Mouse (Mus musculus) limb, embryonic 12.5 days (tissue): ENCODE results near the gene Ksr2. TPM values are rescaled to one million over a fixed set of nuclear protein-coding genes. Genes with fewer than 3 reads are reported as not detected.
"Not testable (repeated sequence)": the region's sequence is repeated elsewhere in the genome, so short reads cannot be mapped to it uniquely, and the experiment has no call there.

Source experiments
- ATAC-seq: fragments of 200-750 bp; cut with Nextera tagmentation; 2 replicates; pipeline ENCODE4 v1.8.0; 2017; ENCODE audit warnings: low read depth, moderate TSS enrichment; ENCODE audit not compliant: insufficient number of reproducible peaks, insufficient read depth, low FRiP score, low TSS enrichment
- H3K27ac ChIP-seq: fragments of 300-500 bp; sonication (generic); 2 replicates; pipeline ENCODE4 v1.5.1; 2016; ENCODE audit warnings: mild to moderate bottlenecking, moderate library complexity
- H3K27me3 ChIP-seq: fragments of 300-500 bp; sonication (generic); 2 replicates; pipeline ENCODE4 v1.6.1; 2016; ENCODE audit warnings: mild to moderate bottlenecking, moderate library complexity
- H3K36me3 ChIP-seq: fragments of 300-500 bp; sonication (generic); 2 replicates; pipeline ENCODE4 v1.6.1; 2016; ENCODE audit warnings: mild to moderate bottlenecking, moderate library complexity
- H3K4me1 ChIP-seq: fragments of 300-500 bp; sonication (generic); replicated peaks from 2 replicates; pipeline ENCODE4 v1.6.1; 2016
- H3K4me2 ChIP-seq: fragments of 300-500 bp; sonication (generic); 2 replicates; pipeline ENCODE4 v1.6.1; 2016; ENCODE audit warnings: mild to moderate bottlenecking, moderate library complexity
- H3K4me3 ChIP-seq: fragments of 300-500 bp; sonication (generic); replicated peaks from 2 replicates; pipeline ENCODE4 v1.5.1; 2016; ENCODE audit warnings: mild to moderate bottlenecking
- H3K9ac ChIP-seq: fragments of 300-500 bp; sonication (generic); replicated peaks from 2 replicates; pipeline ENCODE4 v1.6.1; 2016; ENCODE audit warnings: mild to moderate bottlenecking, moderate library complexity
- H3K9me3 ChIP-seq: fragments of 300-500 bp; sonication (generic); 2 replicates; pipeline ENCODE4 v1.6.1; 2016; ENCODE audit warnings: mild to moderate bottlenecking, moderate library complexity
- WGBS: fragments of 180-500 bp; shearing (Covaris S2); methylation state at CpG from one replicate; pipeline ENCODE4 v1.1.7; 2016; 5-methylcytosine and 5-hydroxymethylcytosine counted together
- polyA plus RNA-seq: library from polyadenylated mRNA; unstranded; fragments of >200 nt; fragmentation: Nextera tagmentation; extraction: Ambion mirVana; gene quantifications from 2 replicates; pipeline ENCODE4 v1.2.1, GENCODE M21; 2016

The Ksr2 gene
- polyA plus RNA-seq = 0.04 and 0.16 TPM in 2 replicates

DNA sequence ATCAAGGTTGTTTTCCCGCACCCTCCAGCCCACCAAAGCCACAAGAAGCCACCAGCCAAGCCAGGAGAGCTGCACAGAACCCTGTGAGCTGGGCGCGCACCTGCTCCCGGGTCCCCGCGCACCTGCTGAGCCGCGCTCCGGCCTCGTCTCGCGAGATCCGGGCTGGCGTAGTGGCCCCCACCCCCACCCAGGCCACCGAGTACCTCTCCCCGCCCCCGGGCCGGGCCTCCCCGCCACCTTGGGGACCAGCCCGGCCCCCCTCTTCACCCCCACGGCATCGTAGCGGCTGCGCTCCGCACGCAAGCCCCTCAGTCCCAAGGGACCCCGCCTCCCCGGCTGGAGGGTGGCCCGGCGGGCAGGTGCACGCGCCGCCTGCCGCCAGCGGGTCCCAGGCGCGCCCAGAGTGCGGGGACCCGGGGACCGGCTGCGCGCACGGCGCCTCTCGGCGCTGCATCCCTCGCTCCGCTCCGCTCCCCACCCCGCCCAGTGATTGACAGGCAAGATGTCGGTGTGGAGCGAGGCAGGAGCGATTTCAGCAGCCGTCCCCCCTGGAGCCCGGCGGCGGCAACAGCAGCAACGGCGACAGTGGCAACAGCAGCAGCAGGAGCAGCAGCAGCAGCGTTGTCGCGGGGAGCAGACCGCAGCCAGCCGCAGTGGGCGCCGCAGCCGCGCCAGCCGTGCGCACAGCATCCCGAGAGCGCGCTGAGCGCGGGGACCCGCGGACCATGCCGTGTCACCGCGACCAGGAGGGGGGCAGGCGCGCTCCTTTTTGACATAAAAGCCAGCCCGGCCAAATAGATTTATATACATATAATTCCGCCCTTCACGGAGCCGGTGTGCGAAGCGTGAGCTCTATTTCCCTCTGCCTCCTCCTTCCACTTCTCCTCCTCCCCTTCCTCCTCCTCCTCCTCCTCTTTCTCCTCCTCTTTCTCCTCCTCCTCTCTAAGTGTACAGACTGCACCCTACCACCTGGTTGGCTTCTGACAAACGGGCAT lies at the start of gene Ksr2:
Ksr2 (plus strand) TSS at position 494 of the 995 bp plus-strand sequence.
- peak within 1 kb of the TSS; percentile 100 for H3K4me2 ChIP-seq

DNA sequence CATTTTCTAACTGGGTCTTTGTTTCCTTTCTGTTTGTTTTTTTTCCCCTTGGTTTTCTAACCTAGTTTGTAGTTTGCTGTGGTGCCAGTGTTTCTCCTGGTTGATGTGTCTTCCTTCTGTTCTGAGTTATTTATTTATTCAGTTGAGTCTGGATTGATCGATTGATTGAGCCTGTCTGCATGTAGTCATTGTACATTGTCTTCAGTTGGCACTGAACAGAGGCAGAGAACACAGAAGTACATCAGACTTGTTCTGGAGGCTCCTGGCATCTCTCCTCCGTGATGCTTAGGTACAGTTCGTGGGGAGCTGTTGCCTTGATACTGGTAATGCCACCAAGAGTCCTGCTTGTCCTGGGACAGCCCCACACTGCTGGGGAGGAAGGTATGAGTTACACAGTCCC lies 49.0 kb upstream of the Ksr2 start:
- Histone ChIP-seq H3K4me2 (no peak overlapping the region), H3K9ac (no peak overlapping the region), H3K4me3 (no peak overlapping the region), H3K27me3 (no peaks in the 10 kb centered on the region), H3K36me3 (peaks cover 60% of the 10 kb centered on the region), H3K27ac (no peak overlapping the region), H3K4me1 (peaks cover 23% of the 10 kb centered on the region), H3K9me3 (no peaks in the 10 kb centered on the region)
- no peak for ATAC-seq
- 88% methylated on average over 3 of the region's 3 CpGs for WGBS

More for the DNA sequence above, at the start of gene Ksr2:
- ATAC-seq = no peak; the same call in 1 of the 2 replicates
- Histone ChIP-seq H3K9ac (peak within 1 kb of the TSS; percentile 50), H3K9me3 (no peaks in the 10 kb centered on the region), H3K4me3 (peak within 1 kb of the TSS; percentile 65), H3K27me3 (peaks cover 89% of the 10 kb centered on the region), H3K4me1 (peaks cover 14% of the 10 kb centered on the region), H3K27ac (no peak within 1 kb of the TSS), H3K36me3 (no peaks in the 10 kb centered on the region)
- WGBS = under 1% methylated on average over 79 of the region's 89 CpGs

DNA sequence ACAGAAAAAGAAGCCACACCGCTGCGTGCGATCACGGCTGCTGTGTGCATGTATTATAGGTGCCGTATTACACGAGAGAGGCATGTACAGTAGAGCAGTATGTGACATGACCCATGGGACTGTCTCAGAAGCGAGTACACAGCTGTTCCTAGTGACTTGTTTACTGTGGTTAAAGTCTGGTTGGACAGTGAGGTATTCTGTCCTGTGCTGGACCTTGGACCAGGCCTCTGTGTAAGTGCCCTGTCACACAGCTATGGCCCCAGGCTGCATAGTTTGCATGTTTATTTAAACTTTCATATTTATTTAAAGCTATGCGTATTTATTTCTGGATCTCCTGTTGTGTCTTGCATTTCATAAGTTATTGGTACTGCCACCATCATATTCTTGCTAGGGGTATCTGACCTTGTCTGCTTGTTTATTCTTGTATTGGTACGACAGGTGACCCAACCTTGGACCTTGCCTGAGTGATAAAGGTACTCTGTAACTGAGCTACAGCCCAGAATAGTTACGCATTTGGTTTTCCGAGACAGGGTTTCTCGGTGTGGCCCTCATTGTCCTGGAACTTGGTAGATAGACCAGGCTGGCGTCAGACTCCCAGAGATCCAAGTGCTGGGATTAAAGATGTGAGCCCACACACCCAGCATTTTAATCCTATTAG lies 47.8 kb upstream of the Ksr2 start:
- H3K9me3 ChIP-seq = no peaks in the 10 kb centered on the region
- H3K9ac ChIP-seq = no peak overlapping the region
- H3K4me1 ChIP-seq = peaks cover 11% of the 10 kb centered on the region
- ATAC-seq = no peak
- no peak overlapping the region for H3K27ac ChIP-seq
- peaks cover 72% of the 10 kb centered on the region for H3K36me3 ChIP-seq
- WGBS = 93% methylated on average over 13 of the region's 13 CpGs
- no peak overlapping the region for H3K4me2 ChIP-seq
- H3K4me3 ChIP-seq = no peak overlapping the region
- no peaks in the 10 kb centered on the region for H3K27me3 ChIP-seq

DNA sequence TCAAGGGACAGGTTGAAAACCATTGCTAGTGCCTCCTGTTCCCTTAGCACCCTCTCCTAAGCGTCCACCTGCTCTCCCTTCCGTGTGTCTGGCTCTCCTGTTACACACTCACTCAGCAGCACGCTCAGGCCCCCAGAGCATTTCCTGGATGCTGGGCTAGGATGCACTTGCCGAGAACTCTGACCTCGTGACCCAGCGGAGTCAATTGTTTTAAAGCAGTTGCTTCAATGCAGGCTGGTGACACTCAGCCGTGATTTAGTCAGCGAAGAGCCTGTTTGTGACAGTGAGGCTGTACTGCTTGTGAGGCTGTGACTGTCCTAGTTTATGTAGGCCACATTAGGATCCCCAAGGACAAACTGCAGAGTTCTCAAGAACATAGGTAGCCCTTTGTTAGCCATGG lies 46.6 kb upstream of the Ksr2 start:
- Histone ChIP-seq H3K4me2 (no peak overlapping the region), H3K27ac (no peak overlapping the region), H3K27me3 (no peaks in the 10 kb centered on the region), H3K36me3 (peaks cover 84% of the 10 kb centered on the region), H3K4me3 (no peak overlapping the region), H3K9ac (no peak overlapping the region), H3K9me3 (no peaks in the 10 kb centered on the region), H3K4me1 (peaks cover 10% of the 10 kb centered on the region)
- 47% methylated on average over 8 of the region's 8 CpGs for WGBS
- ATAC-seq = no peak

DNA sequence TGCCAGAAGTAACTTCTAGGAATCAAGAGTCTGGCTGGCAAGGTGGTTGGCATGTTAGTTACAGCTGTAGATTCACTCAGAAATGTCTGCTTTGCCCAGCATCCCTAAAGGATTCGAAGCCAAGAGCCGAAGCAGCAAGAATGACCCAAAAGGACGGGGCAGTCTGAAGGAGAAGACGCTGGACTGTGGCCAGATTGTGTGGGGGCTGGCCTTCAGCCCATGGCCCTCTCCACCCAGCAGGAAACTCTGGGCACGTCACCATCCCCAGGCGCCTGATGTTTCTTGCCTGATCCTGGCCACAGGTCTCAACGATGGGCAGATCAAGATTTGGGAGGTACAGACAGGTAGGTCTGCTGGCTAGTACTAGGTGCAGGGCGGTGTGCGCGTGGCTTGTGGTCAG lies 43.2 kb upstream of the Ksr2 start:
- no peak overlapping the region for H3K4me3 ChIP-seq
- no peak overlapping the region for H3K9ac ChIP-seq
- H3K27ac ChIP-seq = no peak overlapping the region
- no peaks in the 10 kb centered on the region for H3K27me3 ChIP-seq
- peaks cover 87% of the 10 kb centered on the region for H3K36me3 ChIP-seq
- no peak overlapping the region for H3K4me2 ChIP-seq
- ATAC-seq = no peak
- 92% methylated on average over 10 of the region's 10 CpGs for WGBS
- H3K4me1 ChIP-seq = peaks cover 21% of the 10 kb centered on the region
- no peaks in the 10 kb centered on the region for H3K9me3 ChIP-seq

DNA sequence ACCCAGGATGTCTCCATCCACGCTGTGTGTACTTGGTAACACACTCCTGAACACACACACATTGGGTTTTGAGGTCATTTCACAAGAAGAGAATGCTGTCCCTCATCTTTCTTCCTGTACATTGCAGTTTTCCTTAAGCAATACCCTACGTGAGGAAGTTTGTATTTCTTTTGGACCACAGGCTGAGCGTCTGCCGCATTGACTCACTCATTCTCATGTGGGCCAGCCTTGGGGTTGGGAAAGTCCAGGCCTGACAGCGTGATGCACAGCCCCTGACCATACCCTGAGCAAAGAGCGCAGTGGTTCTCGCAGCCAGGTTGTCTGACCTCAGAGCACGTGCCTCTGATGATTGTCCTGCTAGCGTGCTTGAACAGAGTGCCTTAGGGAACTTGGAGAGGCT lies 40.4 kb upstream of the Ksr2 start:
- Histone ChIP-seq H3K4me1 (peaks cover 27% of the 10 kb centered on the region), H3K4me2 (no peak overlapping the region), H3K27me3 (no peaks in the 10 kb centered on the region), H3K36me3 (peaks cover 86% of the 10 kb centered on the region), H3K9me3 (no peaks in the 10 kb centered on the region), H3K27ac (peak overlapping the region; percentile 59; the same call in 1 of the 2 replicates), H3K4me3 (no peak overlapping the region), H3K9ac (no peak overlapping the region)
- 88% methylated on average over 9 of the region's 9 CpGs for WGBS
- ATAC-seq = no peak

DNA sequence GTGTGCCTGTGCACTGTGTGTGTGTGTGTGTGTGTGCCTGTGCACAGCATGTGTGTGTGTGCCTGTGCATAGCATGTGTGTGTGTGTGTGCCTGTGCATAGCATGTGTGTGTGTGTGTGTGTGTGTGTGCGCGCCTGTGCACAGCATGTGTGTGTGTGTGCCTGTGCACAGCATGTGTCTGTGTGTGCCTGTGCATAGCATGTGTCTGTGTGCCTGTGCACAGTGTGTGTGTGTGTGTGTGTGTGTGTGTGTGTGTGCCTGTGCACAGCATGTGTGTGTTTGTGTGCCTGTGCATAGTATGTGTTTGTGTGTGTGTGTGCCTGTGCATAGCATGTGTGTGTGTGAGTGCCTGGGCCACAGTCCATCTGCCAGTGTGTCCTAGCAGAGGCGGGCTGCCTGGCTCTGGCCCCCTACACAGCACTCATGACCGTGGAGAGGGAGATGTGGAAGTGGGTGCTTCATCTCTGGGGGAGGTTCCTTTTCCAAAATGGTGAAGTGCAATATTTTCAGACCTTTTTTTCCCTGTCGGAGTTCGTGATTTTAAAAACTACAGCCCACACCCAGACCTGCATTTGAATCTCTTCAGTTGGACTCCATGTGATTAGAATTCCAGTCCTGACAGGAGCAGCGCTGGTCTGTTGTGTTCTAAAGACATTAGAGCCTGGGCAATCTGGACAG lies 39.3 kb upstream of the Ksr2 start:
- Histone ChIP-seq H3K9ac (no peak overlapping the region), H3K9me3 (no peaks in the 10 kb centered on the region), H3K4me3 (no peak overlapping the region), H3K27ac (peak overlapping the region; percentile 59), H3K4me1 (peaks cover 27% of the 10 kb centered on the region), H3K4me2 (no peak overlapping the region), H3K27me3 (no peaks in the 10 kb centered on the region), H3K36me3 (peaks cover 88% of the 10 kb centered on the region)
- 82% methylated on average over 7 of the region's 7 CpGs for WGBS
- no peak for ATAC-seq

DNA sequence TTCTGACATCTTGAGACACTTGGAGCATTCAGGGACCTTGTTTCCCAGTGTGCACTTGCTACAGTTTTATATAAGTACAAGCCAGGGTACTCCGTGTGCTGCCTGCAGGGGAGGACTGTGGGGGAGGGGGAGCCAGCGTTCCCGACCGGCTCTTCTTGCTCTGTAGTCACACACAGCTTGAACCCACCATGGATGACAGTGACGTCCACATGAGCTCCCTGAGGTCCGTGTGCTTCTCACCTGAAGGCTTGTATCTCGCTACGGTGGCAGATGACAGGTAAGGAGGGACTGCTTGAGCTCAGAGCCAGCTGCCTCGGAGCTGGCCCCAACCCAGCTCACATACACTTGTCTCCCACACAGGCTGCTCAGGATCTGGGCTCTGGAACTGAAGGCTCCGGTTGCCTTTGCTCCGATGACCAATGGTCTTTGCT lies 37.5 kb upstream of the Ksr2 start:
- Histone ChIP-seq H3K9me3 (no peaks in the 10 kb centered on the region), H3K9ac (no peak overlapping the region), H3K4me3 (no peak overlapping the region), H3K36me3 (peaks cover 88% of the 10 kb centered on the region), H3K27me3 (no peaks in the 10 kb centered on the region), H3K27ac (no peak overlapping the region), H3K4me1 (peaks cover 27% of the 10 kb centered on the region), H3K4me2 (no peak overlapping the region)
- ATAC-seq = no peak
- 82% methylated on average over 11 of the region's 11 CpGs for WGBS

DNA sequence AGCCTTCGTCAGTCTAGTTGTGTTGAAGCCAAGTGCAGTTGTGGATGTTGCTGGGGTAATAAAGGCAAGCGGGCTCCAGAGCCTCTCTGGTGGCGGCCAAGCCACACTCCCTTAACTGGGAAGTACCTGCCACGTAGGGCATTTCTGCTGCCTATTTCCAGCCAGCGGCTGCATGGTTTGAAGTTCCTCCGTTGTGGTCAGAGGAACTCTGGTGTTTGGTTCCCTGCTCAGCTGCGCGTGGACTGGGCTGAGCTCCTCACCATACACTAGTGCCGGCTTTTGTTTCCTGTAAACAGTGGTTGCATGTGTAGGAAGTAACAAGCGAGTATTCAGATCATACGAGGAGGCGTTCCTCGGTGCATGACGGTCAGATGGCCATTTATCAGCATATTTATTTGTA lies 36.1 kb upstream of the Ksr2 start:
- H3K27ac ChIP-seq, H3K27me3 ChIP-seq, H3K9me3 ChIP-seq, H3K4me2 ChIP-seq, H3K4me3 ChIP-seq, ATAC-seq, H3K9ac ChIP-seq: not testable (repeated sequence)
- 93% methylated on average over 14 of the region's 14 CpGs for WGBS
- H3K4me1 ChIP-seq = peaks cover 27% of the 10 kb centered on the region
- H3K36me3 ChIP-seq = peaks cover 88% of the 10 kb centered on the region

DNA sequence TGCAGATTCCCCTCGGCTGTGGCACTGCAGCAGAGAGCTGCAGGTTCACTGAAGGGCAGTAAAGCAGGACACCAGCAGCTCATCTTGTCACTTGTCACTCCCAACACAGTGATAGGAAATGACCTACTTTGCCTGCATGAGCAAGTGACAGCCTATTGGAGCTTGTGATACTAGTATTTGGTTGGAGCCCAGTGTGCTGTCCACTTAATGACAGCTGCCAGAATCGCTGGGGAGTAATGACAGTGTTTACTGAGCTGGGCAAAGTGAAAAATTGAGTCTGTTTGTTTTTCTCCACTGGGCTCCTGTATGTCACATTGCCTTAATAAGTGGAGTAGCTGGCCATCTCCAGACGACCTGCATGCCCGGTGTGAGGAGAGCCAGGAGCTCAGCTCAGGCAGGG lies 33.6 kb upstream of the Ksr2 start:
- Histone ChIP-seq H3K36me3 (peaks cover 95% of the 10 kb centered on the region), H3K27ac (no peak overlapping the region), H3K4me3 (no peak overlapping the region), H3K27me3 (no peaks in the 10 kb centered on the region), H3K9ac (no peak overlapping the region), H3K4me2 (no peak overlapping the region), H3K4me1 (peaks cover 10% of the 10 kb centered on the region), H3K9me3 (no peaks in the 10 kb centered on the region)
- no peak for ATAC-seq
- WGBS = 80% methylated on average over 4 of the region's 4 CpGs

DNA sequence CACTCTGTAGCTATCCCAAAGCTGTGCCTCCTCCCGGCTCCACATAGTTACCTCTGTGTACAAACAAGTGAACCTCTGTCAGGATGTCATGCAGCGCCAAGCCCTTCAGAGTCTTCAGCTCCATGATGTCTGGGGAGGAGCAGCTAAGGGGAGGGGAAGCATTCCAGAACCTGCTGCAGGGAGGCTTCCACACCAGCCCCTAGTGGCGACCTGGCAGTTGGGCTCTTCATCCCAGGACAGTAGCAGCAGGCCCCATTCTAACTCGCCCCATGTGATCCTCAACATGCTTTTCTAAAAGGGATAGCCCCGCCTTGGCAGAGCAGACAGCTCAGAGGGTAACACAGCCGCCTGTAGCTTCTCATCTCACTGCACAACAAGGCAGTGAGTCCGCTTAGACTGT lies 32.0 kb upstream of the Ksr2 start:
- H3K4me1 ChIP-seq = no peaks in the 10 kb centered on the region
- H3K4me3 ChIP-seq = no peak overlapping the region
- no peak overlapping the region for H3K4me2 ChIP-seq
- H3K9ac ChIP-seq = no peak overlapping the region
- ATAC-seq = no peak
- no peaks in the 10 kb centered on the region for H3K27me3 ChIP-seq
- H3K36me3 ChIP-seq = peaks cover 97% of the 10 kb centered on the region
- H3K9me3 ChIP-seq = no peaks in the 10 kb centered on the region
- H3K27ac ChIP-seq = no peak overlapping the region
- WGBS = 83% methylated on average over 7 of the region's 7 CpGs
